Mouse (Mus musculus): Measurements from ENCODE around the gene Slc35b4. TPM values are rescaled to one million over a fixed set of nuclear protein-coding genes. Genes with fewer than 3 reads are reported as not detected.
A peak's percentile ranks its signal among the peaks of the same experiment; 100 is the strongest.

The Slc35b4 gene
- total RNA-seq, 2 experiments from 2014 or later = 65.4 to 68.6 TPM

DNA sequence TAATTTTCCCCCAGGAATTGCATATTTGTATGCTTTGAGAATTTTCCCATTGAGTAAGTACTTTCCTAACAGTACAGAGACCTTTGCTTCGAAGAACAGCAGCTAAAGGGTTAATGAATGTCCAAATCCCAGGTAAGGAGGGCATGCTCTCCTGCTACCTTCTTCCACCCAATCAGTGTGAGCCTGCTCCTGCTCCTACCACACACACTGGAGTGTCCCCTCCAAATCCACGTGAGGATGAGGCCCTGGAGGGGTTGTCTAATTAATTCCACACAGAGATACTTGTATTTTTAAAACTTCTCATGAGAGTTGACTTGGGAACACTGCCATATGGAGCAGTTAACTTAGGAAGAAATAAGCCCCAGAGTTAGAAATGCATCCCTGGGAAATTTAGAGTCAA lies 14.3 kb downstream of the Slc35b4 start:
- intact Hi-C loops (cut with DNase I) = no loop called here
- no peak for DNase-seq (ENCODE audit: extremely low spot score in 1 of 2, low spot score in 2 of 2)
- no peak for TF ChIP-seq CTCF (IDR thresholded peaks at IDR 0.05)
- Histone ChIP-seq H3K4me3 (no peak overlapping the region), H3K27ac (no peak overlapping the region)

GRCm38 (mm10) chr6:34161511-34161910 lies 15.4 kb downstream of the Slc35b4 start:
- Histone ChIP-seq H3K27ac (no peak overlapping the region), H3K4me3 (no peak overlapping the region)
- intact Hi-C loops (cut with DNase I) = no loop called here
- DNase-seq (ENCODE audit: extremely low spot score in 1 of 2, low spot score in 2 of 2) = no peak
- no peak for TF ChIP-seq CTCF (IDR thresholded peaks at IDR 0.05)

GRCm38 (mm10) chr6:34160816-34161310 lies 16.0 kb downstream of the Slc35b4 start:
- no peak for TF ChIP-seq CTCF (IDR thresholded peaks at IDR 0.05)
- no peak for DNase-seq (ENCODE audit: extremely low spot score in 1 of 2, low spot score in 2 of 2)
- H3K27ac ChIP-seq = no peak overlapping the region

DNA sequence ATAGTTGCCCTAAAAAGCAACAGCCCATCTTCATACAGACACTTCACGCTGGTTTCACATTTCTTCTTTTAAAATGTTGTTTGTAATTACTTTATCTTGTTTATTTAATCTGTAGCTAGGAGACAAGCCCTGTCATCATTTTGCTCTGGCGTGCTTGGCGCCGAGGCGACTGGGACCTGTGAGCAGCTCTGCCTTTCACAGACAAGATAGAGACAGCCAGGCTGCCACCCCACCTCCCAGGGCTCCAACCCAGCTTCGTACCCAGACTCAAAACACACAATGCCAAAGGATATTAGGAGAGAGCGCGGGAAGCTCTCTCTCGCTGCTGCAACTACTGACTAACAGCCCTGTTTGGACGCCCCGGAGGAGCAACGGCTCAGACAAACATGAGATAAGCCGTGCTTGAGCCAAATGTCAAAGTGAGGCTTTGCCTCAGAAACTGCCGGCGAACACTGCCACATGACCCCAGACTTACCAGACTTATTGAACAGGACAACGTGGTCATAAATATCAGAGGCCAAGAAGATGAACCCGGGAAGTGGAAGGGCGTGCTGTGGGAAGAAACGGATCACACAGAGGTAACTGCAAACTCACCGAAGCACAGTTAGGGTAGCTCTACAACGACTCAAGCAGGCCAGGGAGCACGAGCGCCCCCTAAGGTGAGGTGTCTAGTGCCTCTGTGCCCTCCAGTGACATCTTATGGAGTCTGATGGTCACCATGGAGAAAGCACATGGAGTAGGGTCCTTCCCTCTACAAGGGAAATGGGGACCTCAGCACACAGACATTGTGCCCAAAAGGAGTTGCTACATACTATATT lies 16.7 kb downstream of the Slc35b4 start:
- DNase-seq (ENCODE audit: extremely low spot score in 1 of 2, low spot score in 2 of 2) = no peak
- H3K27ac ChIP-seq = no peak overlapping the region
- intact Hi-C loops (cut with DNase I) = no loop called here
- no peak for TF ChIP-seq CTCF (IDR thresholded peaks at IDR 0.05)
- no peak overlapping the region for H3K4me3 ChIP-seq

More at GRCm38 (mm10) chr6:34160816-34161310, 16.0 kb downstream of the Slc35b4 start:
- intact Hi-C loops (cut with DNase I) = no loop called here
- H3K4me3 ChIP-seq = no peak overlapping the region

DNA sequence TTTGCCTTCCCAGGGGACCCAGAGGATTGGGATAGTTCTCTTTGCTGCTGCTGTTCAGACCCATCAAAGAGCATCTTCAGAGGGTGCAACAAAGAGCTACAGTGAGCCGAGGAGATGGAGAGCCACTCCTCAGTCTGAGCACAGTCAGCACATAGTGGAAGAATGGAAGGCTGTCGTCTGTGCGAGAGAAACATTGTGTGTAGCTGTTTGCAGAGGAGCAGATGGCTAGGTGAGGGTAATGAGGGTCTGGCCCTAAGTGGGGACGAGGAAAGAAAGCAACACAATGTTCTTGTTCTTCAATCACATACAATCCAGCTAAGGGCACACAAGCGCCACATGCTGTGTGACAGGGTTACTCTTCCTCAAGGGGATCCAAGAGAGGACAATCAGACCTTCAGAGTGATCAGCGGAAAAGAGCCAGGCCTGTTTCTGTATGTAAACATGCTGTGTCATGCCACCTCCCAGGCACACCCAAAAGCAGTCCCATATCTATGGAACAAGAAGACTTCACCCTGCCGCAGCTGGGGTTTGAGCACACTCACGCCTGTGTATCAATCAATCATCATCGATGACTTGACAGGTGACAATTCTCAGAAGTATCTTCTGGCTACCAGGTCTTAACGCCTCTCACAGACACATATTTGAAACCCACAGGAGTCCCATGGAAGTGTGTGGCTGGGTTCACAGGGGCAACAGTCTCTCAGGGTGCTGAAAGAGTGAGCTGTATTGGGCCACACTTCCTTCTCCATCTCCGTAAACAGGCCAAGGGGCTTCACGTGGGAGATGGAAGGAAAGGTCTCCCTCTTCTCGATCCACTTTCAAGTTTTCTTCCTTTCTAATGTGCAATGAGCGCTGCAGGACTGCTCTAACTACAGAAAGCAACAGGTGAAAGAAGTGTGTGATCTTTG lies 19.8 kb downstream of the Slc35b4 start:
- H3K4me3 ChIP-seq = no peak overlapping the region
- TF ChIP-seq CTCF (IDR thresholded peaks at IDR 0.05) = no peak
- intact Hi-C loops (cut with DNase I) = no loop called here
- no peak for DNase-seq (ENCODE audit: extremely low spot score in 1 of 2, low spot score in 2 of 2)
- H3K27ac ChIP-seq = no peak overlapping the region

GRCm38 (mm10) chr6:34156057-34156456 lies 20.9 kb downstream of the Slc35b4 start:
- TF ChIP-seq CTCF (IDR thresholded peaks at IDR 0.05) = peak; percentile 10
- Histone ChIP-seq H3K27ac (no peak overlapping the region), H3K4me3 (no peak overlapping the region)
- intact Hi-C loops (cut with DNase I) = no loop called here
- no peak for DNase-seq (ENCODE audit: extremely low spot score in 1 of 2, low spot score in 2 of 2)

- no peak for DNase-seq (ENCODE audit: extremely low spot score in 1 of 2, low spot score in 2 of 2)
- H3K4me3 ChIP-seq = no peak overlapping the region
- peak overlapping the region; percentile 15; the same call in 1 of the 2 replicates for H3K27ac ChIP-seq
- intact Hi-C loops (cut with DNase I) = no loop called here
- no peak for TF ChIP-seq CTCF (IDR thresholded peaks at IDR 0.05)
Measured at GRCm38 (mm10) chr6:34155137-34155804, 21.6 kb downstream of the Slc35b4 start.

DNA sequence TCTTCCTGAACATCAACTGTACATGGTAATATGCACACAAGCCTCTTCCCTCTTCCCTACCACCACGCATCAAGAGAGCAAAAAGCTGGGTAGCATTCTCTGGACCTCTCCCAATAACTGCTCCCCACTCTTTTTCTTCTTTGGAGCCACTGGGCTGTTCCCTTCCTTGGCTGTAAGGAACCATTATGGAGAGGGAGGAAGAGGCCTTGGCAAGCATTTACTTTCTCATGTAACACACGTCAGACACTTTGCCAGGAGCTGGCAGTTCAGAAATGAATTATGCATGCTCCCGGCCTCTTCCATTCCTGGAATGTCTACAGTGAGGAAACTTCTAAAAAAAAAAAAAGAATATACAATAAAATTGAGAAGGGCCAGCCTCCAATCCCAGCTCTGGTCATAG lies 22.7 kb downstream of the Slc35b4 start:
- intact Hi-C loops (cut with DNase I) = loop anchor here (5.0 kb wide), 1 partner anchor 67 kb away; no protein-coding TSS in a partner anchor
- peak; percentile 14 to 38 for DNase-seq (ENCODE audit: extremely low spot score in 1 of 2, low spot score in 2 of 2)
- TF ChIP-seq CTCF (IDR thresholded peaks at IDR 0.05) = no peak
- Histone ChIP-seq H3K4me3 (no peak overlapping the region), H3K27ac (peak overlapping the region; percentile 36; the same call in 1 of the 2 replicates)

DNA sequence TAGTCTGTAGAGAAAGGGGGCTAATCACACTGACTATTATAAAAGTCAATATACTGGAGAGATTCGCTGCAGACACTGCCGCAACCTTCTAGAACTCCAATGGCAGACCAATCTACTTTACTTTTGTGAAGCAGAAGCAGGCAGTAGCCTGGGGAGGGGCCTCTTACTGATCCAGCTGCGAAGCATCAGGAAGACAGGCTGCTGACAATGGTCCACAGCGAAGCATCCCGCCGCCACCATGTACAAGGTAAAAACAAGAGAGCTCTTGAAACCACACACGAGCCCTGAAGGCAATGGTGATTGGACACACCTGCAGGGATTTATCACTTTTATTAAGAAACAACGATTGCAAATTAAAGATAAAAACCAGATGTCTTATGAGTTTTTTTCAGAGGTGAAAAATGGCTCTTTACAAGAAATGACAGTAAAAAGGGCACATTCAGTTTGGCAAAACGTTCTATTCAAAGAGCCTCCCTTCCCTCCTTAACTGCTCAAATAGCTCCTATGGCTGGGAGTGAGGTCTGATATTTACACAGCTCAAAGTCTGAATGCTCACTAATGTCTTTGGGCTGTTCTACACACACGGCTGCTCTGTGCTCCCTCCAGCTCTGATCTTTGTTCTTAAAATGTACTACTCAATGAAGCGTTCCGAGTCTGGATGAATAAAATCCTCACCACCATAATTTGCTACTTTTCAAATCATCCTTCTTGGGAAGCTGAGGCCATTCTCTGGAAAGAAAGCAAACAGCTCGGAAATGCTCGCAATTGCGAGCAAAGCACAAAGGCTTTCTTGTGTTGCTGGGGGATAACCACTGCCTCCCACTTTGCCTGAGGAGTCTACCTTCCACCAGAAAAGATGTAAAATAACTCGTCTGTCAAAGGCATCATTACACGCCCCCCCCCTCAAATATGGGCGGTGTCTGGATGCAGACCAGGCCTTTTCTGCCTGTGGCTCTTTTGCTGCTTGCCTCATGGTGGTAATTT lies 23.6 kb downstream of the Slc35b4 start:
- TF ChIP-seq CTCF (IDR thresholded peaks at IDR 0.05) = no peak
- intact Hi-C loops (cut with DNase I) = loop anchor here (5.0 kb wide), 1 partner anchor 66 kb away; no protein-coding TSS in a partner anchor
- no peak overlapping the region for H3K4me3 ChIP-seq
- DNase-seq (ENCODE audit: extremely low spot score in 1 of 2, low spot score in 2 of 2) = no peak
- peak overlapping the region; percentile 36; the same call in 1 of the 2 replicates for H3K27ac ChIP-seq

- Histone ChIP-seq H3K27ac (no peak overlapping the region), H3K4me3 (no peak overlapping the region)
- no peak for TF ChIP-seq CTCF (IDR thresholded peaks at IDR 0.05)
- intact Hi-C loops (cut with DNase I) = loop anchor here (5.0 kb wide), 1 partner anchor 63 kb away; no protein-coding TSS in a partner anchor
- DNase-seq (ENCODE audit: extremely low spot score in 1 of 2, low spot score in 2 of 2) = no peak
Measured at GRCm38 (mm10) chr6:34149821-34150220, 27.1 kb downstream of the Slc35b4 start.
